Mouse (Mus musculus): Measurements from ENCODE around the gene Uri1.

Uri1 gene

GRCm38 (mm10) chr7:38023451-38023850 is at the start of gene Uri1:
Gene Uri1, minus strand, starts transcription at chr7:38023551.
- no peak for DNase-seq

GRCm38 (mm10) chr7:38071065-38071464 is 47.7 kb upstream of the Uri1 start:
- no peak for DNase-seq

- DNase-seq: no peak
These were observed 47.3 kb upstream of the Uri1 start for GRCm38 (mm10) chr7:38070663-38071062.

- DNase-seq: no peak
These were observed 41.1 kb upstream of the Uri1 start for GRCm38 (mm10) chr7:38064431-38064830.

- peak; percentile 90 for DNase-seq
These were observed 38.0 kb upstream of the Uri1 start for GRCm38 (mm10) chr7:38061060-38061970.

- DNase-seq: no peak
These were observed 36.4 kb upstream of the Uri1 start for GRCm38 (mm10) chr7:38059636-38060330.

GRCm38 (mm10) chr7:38059096-38059495 is 35.7 kb upstream of the Uri1 start:
- DNase-seq: no peak

- DNase-seq: no peak
These were observed 32.6 kb upstream of the Uri1 start for GRCm38 (mm10) chr7:38055996-38056395.

- no peak for DNase-seq
These were observed 30.9 kb upstream of the Uri1 start for GRCm38 (mm10) chr7:38054246-38054645.

GRCm38 (mm10) chr7:38047229-38047628 is 23.9 kb upstream of the Uri1 start:
- DNase-seq: no peak

- no peak for DNase-seq
These were observed 17.9 kb upstream of the Uri1 start for GRCm38 (mm10) chr7:38041244-38041643.

- DNase-seq: no peak
These were observed 14.2 kb upstream of the Uri1 start for GRCm38 (mm10) chr7:38037586-38037985.

- DNase-seq: no peak
These were observed 7.8 kb upstream of the Uri1 start for GRCm38 (mm10) chr7:38031183-38031582.

GRCm38 (mm10) chr7:38030606-38031005 is 7.3 kb upstream of the Uri1 start:
- no peak for DNase-seq

- no peak for DNase-seq
These were observed 6.6 kb upstream of the Uri1 start for GRCm38 (mm10) chr7:38029986-38030385.

GRCm38 (mm10) chr7:38029083-38029482 is 5.7 kb upstream of the Uri1 start:
- no peak for DNase-seq

- no peak for DNase-seq
These were observed 4.7 kb upstream of the Uri1 start for GRCm38 (mm10) chr7:38027940-38028600.

GRCm38 (mm10) chr7:38024839-38025238 is 1.5 kb upstream of the Uri1 start:
- no peak for DNase-seq

GRCm38 (mm10) chr7:38019770-38020169 is 3.6 kb downstream of the Uri1 start:
- DNase-seq: no peak

GRCm38 (mm10) chr7:38019369-38019749 is 4.0 kb downstream of the Uri1 start:
- peak; percentile 91 for DNase-seq

- DNase-seq: peak; percentile 67
These were observed 4.7 kb downstream of the Uri1 start for GRCm38 (mm10) chr7:38018416-38019368.

GRCm38 (mm10) chr7:38015356-38015755 is 8.0 kb downstream of the Uri1 start:
- no peak for DNase-seq
